Mouse (Mus musculus) heart, adult 18-20 months (tissue): Measurements from ENCODE around the gene Col18a1. TPM values are rescaled to one million over a fixed set of nuclear protein-coding genes. Genes with fewer than 3 reads are reported as not detected.

Experiments
- DNase-seq, 2 experiments: peaks; one replicate each; pipeline ENCODE4 v3.0.0; 2021 to 2022; ENCODE audit warnings: mixed read lengths in 1 of 2
- long read RNA-seq, 2 experiments: library from polyadenylated mRNA; stranded (forward); transcript quantifications; one replicate each; pipeline ENCODE4 v2.0.0; 2021
- total RNA-seq, 2 experiments: library from RNA; stranded (reverse); gene quantifications; 2 replicates each; pipeline ENCODE4 v1.2.3; 2021

Col18a1 gene
- 1 to 10 TPM; 7.9 to 8.5 TPM for total RNA-seq
- long read RNA-seq, experiment 1, full-length matches to known transcripts: 2 of 16 reads
- long read RNA-seq, experiment 1, partial matches to known transcripts: 3 of 16 reads
- long read RNA-seq, experiment 1, other reads (novel, unspliced or antisense): 11 of 16 reads
- long read RNA-seq, experiment 2, partial matches to known transcripts: 2 of 8 reads
- long read RNA-seq, experiment 2, other reads (novel, unspliced or antisense): 6 of 8 reads

DNA sequence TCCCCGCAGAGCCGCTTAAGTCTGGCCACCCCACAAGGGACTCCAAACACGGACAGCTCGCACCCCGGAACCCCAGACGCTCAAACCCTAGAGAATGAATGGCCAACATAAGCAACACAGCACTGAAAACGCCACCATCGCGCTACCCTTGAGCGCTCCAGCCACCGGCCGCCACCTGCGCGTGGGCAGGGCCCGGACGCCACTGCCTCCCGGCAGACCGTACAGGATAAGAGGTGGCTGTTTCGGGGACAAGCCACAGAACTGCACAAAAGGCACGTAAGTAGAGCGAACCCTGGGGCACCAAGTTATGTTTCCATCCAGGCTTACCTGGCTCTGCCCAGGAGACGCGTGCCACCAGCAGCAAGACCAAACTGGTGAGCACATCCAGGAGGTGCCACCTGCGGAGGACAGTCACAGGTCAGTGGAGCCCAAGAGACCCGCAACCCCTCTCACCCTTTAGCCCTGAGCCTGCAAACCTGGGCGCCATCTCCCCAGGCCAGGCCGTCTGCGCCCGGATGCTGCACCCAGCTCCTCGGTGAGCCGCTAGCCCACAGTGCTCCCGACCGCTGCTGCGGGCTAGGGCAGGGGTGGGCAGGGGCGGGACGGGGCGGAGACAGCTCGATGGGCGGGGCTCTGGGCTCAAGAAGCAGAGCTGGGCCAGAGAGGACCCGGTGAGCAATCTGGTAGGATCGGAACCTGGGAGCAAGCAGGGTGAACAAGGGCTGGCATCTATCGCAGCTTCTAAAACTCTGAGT is at the start of gene Col18a1:
TSS of gene Col18a1 (minus strand) at position 586 of the 755 bp plus-strand sequence.
- no peak for DNase-seq

DNA sequence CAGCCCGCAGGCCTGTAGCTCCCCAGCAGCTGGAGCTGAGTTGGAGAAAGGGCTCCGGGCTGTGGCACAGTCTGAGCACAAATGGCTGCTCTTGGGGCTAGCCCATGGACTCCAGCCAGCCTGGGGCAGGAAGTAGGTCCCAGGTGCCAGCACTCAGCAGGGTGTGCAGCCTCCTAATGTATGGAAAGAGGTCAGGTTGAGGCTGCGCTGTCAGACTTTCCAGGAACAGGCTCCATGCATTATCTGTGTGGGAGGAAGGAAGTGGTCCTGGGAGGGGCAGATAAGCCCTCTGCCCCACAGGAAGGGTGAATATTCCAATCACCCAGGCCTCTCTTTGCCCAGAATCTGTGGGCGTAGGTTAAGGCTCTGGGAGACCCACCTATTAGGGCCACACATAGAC is 49.3 kb upstream of the Col18a1 start:
- no peak for DNase-seq

DNA sequence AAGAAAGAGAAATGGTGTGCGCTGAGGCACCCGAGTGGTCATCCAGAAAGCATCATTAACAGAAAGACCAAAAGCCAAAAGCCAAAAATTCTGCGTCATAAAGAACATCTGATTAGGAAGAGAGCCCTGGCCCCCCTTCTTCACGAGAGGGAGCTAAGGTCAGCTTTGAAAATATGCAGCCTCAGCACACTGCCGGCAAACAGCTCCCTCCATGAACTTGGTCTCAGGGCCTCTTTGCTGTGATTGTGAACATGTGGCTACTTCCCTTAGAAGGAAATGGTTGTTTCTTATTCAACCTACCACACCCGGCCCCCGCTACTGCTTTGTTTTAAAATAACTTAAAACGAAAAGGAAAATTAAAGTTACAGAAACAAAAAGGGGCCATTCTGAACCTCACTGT is 48.2 kb upstream of the Col18a1 start:
- no peak for DNase-seq

DNA sequence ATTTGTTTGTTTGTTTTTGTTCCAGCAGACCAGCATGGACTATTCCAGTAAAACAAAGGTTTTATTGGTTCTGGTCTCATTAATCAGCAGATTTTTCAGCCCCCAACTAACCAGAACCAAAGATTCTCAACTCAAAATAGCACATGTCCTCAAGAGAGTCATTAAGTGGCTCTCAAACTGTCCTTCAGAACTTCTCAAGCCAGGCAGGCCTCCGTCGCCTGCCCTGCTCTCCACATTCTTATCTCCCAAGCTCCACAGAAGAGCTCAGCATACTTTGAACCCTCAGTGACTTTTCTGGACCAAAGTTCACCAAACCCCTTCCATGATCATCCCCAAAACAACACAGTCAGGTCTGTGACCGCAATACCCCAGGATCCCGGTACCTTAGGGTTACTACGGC is 47.1 kb upstream of the Col18a1 start:
- DNase-seq: no peak

DNA sequence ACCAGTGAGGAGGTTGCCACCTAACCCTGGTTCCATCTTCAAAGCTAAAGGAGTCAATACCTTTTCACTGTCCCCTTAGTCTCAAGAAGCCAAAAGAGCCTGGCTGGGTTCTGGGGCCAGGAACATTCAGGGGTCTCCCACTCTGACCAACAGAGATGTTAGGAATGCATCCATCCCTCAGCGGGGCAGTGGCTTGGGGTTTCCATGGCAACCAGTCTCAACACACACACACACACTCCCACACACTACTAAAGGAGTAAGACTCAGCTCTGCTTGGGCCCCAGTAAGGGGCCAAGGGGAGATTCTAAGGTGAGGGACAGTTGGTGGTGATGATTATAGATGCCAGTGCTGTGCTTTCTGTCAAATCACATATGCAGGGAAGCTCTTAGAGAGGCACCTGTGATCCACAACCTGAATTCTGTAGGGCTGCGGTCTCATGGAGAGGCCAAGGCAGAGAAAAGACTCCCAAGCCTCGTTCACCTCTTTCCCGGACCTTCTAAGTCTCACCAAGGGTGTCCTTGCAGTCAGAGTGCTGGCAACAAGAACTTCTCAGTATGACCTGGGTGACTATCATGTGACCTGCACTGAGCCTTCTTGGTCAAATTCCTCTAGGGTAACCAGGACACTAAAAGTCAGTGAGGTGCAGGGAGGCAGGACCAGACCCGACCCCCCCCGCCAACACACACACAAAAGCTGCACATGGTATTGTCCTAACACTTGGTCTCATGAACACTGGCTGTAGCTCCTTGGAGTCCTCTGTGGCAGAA is 46.2 kb upstream of the Col18a1 start:
- DNase-seq: no peak

DNA sequence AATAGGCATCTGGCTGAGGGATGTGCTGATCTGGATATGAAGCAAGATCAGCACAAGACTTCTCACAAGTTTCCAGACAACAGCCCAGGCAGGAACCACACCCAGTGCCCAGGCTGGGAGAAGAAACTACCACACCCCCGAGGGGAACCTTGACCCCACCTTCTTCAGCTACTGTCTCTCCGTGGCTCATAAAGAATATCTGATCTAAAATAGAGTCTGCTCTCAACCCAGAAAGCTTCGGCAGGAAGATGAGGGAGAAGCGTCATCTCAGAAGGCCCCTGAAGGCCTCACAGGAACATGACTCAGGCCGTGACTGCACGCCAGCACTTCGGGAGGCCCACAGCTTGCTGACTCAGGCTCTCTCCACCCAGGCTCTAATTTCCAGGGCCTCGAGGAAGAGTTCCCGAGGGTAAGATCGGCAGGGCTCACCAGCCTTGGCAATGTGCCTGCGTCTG is 44.8 kb upstream of the Col18a1 start:
- DNase-seq: peak; percentile 78 to 86

DNA sequence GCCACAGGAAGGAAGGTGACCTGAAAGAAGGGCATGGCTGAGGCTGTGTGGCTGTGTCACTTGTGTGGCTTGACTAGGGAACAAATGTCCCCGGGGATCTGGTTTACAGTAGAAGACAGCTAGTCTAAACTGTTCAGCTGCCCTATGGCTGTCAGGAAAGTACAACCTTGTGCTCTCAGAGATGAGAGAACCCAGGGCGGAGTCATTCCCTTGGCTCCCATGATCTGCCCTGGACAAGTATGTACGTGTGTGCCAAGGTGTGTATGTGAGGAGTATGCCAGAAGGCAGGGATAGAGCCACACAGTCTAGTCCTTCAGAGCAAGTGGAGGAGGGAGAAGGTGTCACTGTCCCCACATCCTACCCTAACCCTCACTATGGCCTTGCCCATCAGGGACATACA is 44.3 kb upstream of the Col18a1 start:
- no peak for DNase-seq

DNA sequence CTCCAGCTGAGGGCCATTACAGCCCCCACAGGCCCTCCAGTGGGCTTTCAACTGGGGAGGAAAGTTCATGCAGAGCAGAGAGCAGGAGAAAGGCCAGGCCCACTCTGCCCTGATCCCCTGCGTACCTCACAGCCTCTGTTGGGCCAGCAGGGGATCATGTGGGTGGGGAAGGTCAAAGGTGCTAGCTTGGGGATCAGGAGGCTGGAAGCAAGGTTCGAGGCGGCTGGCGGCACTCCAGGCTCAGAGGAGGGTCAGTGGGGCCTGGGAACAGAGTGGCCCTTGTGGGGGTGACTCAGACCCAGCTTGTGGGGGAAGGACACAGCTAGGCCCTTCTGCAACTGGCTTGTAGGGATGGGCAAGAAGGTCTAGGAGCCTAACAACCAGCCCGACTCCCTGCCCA is 42.9 kb upstream of the Col18a1 start:
- no peak for DNase-seq

DNA sequence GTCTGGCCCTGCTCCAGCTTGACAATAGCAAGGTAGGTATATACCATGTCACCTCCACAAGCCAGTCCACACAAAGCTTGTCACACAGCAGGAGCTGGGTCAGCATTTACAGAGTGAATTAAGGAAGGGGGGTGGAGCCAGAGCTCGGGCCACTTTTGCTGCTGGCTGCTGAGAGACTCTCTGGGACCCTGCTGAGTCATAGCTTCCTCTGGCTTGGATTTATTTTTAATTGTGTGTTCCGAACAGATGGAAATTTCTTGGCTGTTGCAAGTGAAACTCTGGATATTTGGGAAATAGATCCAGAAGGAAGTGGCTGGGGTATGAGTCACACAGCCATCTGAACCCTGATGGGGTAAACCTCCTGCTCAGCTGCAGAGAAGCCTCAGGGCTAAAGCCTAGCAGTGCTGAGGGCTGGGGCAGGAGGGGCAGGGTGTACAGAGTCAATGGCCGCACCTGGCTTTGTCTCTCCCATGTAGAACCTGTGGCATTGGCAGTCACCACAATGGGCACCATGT is 40.3 kb upstream of the Col18a1 start:
- peak; percentile 78 to 91 for DNase-seq

DNA sequence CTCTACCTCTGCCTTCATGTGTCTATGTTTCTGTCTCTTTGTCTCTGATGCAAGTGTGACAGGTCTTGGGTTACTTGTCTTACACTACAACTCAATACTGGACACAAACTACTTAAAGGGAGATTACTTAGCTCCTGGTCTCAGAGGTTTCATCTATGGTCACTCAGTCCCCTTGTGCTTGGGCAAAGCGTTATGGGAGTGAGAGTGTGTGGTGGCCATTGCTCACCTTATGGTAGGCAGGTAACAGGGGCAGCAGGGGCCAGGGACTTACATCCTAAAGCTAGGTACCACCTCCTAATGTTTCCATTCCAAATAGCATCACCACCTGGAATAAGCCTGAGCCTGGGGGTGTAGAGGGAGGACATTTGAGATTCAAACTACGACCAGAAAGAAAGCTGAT is 39.8 kb upstream of the Col18a1 start:
- no peak for DNase-seq

DNA sequence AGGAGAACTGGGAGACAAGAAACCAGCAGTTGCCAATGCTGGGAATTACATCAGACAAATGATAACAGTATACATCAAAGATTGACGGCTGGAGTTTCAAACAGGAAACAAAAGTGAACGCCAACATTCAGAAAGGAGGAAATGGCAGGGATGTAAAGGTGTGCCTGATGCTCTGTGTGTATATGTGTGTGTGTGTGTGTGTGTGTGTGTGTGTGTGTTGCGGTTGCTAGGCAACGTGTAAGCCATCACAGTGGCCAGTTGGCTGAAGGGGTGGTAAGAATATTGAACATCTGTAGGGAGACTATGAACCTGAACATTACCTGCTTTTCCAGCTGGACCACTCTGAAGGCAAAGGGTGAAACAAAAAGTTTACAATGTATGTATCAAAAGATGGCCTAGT is 37.6 kb upstream of the Col18a1 start:
- no peak for DNase-seq

DNA sequence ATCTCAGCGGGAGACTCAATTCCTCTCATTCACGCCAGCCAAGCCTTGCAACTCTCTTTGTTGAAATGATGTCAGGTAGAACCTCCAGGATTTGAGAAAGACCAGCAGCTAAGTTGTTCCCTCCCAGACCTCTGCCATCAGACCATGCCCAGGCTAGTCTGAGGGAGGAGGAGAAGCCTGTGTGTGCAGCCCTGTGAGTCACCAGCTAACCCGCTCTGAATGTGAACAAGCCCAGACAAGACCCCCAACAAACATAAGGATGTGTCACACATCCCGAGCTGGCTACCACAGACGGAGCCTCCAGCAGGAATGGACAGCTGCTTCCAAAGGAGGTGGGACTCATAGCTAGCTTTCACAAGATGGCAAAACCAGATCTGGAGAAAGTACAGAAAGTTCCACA is 35.6 kb upstream of the Col18a1 start:
- DNase-seq: no peak

DNA sequence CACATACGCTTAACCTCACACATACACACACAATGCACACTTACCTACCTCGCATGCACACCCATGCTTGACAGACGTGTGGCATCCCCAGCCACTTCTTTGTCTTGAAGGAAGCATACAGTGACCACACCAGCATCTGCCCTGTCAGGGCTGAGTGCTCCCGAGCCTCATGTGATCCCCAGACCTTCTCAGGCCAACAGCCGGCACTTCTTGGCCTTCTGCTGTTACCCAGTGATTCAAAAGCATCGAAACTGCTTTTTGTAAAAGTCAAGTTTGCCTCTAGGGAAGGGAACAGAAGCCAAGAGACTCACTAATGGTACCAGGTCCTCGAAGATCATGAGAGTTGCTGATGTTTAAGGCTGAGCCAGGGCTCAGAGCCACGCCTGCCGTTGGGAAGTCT is 33.9 kb upstream of the Col18a1 start:
- DNase-seq: no peak

DNA sequence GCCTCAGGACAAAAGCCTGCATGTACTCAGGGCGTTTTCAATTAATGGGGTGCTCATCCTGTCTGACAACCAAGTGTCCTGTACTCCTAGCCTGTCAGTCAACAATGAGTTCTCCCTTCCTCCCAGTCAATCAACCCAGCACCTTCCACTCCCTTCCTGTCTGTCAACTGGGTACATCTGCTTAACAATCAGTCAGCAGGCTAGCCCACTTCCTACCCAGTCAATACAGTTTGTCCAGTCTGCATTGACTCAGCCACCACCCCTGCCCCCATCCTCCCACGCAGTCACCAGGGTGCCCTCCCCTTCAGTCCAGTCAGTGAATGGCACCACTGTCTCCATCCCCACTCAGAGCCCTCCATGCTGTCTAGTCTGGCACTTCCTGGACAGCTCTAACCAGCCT is 32.9 kb upstream of the Col18a1 start:
- no peak for DNase-seq

DNA sequence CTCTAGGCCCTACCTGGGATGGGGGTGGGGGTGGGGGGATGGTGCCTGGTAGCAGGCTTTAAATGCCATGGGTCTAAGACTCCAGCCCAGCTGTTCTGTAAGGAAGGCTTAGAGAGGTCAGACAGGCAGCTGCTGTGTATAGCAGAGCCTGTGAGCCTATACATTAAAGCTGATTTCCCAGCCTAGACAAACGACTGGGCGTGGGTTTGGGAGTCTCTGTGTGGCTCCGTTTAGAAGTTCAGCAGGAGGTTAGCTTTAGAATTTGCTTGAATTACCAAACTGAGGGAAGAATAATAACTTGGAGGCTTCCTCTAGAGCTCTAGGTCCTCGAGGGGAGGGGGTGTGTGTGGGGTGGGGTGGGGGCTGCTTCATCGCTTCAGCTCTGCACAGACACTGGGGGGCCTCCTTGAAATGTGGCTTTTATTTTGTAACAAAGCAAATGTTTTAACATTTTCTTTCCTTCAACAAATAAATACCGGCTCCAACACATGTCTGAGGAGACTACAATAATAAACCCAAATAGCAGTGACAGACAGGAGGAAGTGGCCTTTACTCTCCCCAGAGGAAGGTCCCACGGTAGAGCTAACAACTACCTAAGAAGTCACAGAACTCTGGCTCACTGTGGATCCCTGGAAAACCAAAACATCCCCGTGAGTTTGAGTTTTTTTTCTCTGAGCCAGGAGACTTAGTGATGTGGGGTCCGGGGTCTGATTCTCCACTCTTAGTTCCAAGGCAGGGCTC is 31.3 kb upstream of the Col18a1 start:
- DNase-seq: no peak

DNA sequence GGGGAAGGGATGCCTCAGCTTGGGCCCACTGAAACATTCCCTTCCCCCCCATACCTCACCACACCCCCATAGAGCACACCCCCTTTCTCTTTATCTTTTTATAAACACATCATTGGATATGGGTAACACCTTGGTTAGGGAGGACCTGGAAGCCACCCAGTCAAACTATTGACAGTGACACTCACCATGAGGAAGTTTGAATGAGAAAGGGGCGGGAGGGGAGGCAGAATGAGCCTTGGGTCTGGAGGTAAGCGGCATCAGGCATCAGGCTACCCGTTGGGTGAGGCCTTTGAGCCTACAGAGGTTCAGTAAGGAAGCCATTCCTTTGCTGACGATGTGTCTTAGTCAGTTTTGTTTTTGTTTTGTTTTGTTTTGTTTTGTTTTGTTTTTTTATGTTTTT is 30.3 kb upstream of the Col18a1 start:
- DNase-seq: no peak

DNA sequence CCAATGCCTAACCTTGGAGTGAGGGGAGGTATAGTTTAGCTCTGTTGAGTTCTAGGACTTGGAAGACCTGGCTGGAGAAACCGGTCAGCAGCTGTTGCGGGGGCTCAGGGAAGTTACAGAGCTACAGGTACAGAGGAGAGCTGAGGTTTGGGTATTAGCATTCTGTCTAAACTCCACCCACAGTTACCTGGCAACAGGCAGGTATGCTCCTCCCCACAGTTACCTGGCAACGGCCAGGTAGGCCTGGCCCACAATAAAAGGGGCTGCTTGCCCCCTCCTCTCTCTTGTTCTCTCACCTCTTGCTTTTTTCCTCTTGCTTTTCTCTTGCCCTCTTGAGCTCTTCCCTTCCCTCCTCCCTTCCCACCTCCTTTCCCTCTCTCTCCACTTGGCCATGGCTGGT is 29.8 kb upstream of the Col18a1 start:
- no peak for DNase-seq

DNA sequence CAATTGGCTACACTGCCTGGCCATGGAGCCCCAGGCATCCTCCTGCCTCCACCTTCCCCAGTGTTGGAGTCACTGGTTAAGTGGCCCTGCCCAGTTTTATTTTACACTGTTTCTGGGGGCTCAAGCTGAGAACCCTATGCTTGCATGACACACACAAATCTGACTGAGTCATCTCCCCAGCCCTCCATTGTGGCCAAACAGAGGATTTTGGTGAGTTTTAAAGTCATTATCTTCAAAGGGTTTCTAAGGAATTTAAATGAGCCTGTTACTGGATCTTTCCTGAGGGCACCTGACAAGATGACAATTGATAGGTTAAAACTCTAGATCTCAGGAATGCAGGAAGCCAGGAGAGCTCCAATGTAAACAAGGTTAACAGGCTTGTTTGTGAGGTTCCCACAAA is 27.1 kb upstream of the Col18a1 start:
- DNase-seq: no peak

DNA sequence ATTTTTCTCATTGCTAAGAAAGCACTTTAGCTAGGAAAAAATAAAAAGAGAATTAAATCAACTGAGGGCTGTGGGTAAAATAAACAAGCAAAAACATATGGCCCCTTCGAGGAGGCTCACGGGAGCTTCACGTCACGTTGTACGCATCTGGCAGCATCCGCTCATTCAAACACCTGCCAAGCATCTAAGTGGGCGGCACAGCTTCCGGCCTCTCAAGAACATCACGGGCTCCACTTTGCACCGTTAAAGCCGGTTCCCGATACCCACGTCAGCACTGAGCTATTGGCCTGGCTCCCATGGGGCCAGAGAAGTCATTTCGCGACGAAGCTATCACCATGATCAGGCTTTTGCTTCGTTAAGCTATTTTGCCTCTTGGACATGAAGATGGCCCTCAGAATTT is 26.4 kb upstream of the Col18a1 start:
- DNase-seq: no peak

DNA sequence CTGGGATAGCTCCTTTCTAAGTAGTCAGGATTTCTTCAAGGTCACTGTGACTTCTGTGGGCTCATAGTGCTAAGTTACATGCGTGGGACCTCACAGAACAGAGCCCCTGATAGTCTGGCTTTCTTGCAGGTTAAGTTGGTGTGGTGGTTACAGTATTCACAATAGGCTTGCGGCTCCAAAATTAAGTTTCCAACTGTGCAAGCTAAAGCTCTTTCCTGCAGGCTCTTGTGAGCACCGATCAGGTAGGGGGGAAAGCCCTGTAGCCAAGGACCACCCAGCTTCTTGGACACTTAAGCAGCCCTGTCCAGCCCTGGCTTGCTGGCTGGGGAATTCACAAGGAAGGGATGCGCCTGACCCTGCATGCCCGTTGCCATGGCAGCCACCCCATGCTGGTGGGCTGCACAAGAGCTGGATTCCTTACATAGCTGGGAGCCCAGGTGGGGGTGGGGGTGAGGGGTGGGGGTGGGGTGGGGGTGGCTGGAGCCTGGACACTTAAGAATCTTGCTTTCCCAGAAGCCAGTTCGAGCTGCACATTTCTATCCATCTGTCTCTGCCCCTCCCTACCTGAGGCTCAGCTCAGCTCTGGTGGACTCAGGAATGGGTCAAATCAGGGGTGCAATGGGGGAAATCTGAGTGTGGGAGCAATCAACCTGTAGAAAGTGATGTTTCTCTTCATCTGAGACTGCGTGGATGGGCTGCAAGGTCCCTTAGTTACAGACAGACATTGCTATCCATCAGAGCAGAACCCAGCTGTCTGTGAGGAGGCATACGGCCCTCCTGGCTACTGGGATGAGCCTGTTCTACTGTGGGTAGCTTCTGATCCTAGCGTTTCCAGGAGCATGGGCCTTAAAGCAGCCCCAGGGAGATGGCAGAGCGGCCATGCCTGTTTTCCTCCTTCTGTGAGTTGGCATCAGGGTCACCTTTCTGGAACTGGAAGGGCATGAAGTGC is 24.9 kb upstream of the Col18a1 start:
- DNase-seq: no peak

DNA sequence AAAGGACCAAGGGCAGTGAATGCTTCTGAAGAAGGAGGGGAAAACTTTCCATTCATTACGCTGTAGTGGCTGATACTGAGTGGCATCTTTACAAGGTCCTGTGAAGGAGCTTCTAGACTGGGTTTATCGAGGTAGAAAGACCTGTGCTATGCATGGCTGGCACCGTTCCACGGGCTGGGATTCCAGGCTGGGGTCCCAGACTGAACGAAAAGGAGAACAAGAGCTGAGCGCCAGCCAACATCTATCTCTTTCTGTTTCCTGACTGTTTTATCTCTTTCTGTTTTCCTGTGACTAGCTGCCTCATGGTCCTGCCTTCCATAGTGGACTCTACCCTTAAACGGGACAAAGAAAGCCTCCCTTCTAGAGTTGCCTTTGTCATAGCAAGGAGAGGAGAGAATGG is 21.1 kb upstream of the Col18a1 start:
- peak in 1 of 2 experiments; percentile 7 for DNase-seq
